Mouse (Mus musculus) myocyte (in vitro differentiated cells): ENCODE results near the gene Plscr1.

Source experiments
- E2F4 ChIP-seq: IDR thresholded peaks from one replicate; pipeline ENCODE4 v1.6.1; 2011; ENCODE audit warnings: mild to moderate bottlenecking, control low read depth, moderate library complexity; ENCODE audit not compliant: insufficient read depth
- MAX ChIP-seq: IDR thresholded peaks from one replicate; pipeline ENCODE4 v1.6.1; 2011; ENCODE audit warnings: low read depth, mild to moderate bottlenecking, control low read depth
- MYOD1 ChIP-seq, 3 experiments: IDR thresholded peaks; one replicate each; pipeline ENCODE4 v1.6.1; 2011; ENCODE audit warnings: control low read depth in 2 of 3, low read depth in 2 of 3, mild to moderate bottlenecking in 2 of 3, moderate library complexity in 1 of 3; ENCODE audit not compliant: insufficient read length in 2 of 3, control insufficient read depth in 1 of 3
- MYOG ChIP-seq, 3 experiments: IDR thresholded peaks; one replicate each; pipeline ENCODE4 v1.6.1; 2011; ENCODE audit warnings: control low read depth in 2 of 3, low read depth in 2 of 3, mild to moderate bottlenecking in 2 of 3; ENCODE audit not compliant: insufficient read length in 2 of 3, control insufficient read depth in 1 of 3, insufficient read depth in 1 of 3
- POLR2A ChIP-seq: IDR thresholded peaks from one replicate; pipeline ENCODE4 v1.6.1; 2011; ENCODE audit warnings: low read depth, mild to moderate bottlenecking, control low read depth, moderate library complexity; ENCODE audit not compliant: insufficient read length
- POLR2AphosphoS2 ChIP-seq: IDR thresholded peaks from one replicate; pipeline ENCODE4 v1.6.1; 2011; ENCODE audit warnings: low read depth, control low read depth; ENCODE audit not compliant: insufficient read length
- TCF3 ChIP-seq: IDR thresholded peaks from one replicate; pipeline ENCODE4 v1.6.1; 2011; ENCODE audit warnings: low read depth, control low read depth; ENCODE audit not compliant: insufficient read length
- USF1 ChIP-seq: IDR thresholded peaks from one replicate; pipeline ENCODE4 v1.6.1; 2011; ENCODE audit warnings: low read depth, mild to moderate bottlenecking, control low read depth, moderate library complexity

DNA sequence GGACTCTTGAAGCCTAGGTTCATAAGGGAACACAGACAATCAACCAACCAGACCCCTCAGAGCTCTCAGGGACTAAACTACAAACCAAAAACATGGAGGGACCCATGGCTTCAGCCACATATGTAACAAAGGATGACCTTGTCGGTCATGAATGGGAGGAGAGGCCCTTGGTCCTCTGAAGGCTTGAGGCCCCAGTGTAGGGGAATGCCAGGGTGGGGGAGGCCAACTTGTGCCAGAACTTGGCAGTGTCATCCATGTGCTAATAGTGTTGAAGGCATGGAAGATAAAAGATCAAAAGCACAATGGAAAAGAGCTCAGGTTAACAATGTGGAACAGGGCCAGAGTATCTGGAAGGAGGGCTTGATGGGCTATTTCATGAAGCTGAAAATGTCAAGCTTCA, 48.7 kb downstream of the Plscr1 start:
- TF ChIP-seq POLR2A (no peak), USF1 (no peak), MYOD1 (IDR thresholded peaks at IDR 0.05; ENCODE audit: control insufficient read depth in 1 of 3, insufficient read length in 2 of 3, low read depth in 2 of 3) (no peak), MYOG (IDR thresholded peaks at IDR 0.05; ENCODE audit: control insufficient read depth in 1 of 3, insufficient read depth in 1 of 3, insufficient read length in 2 of 3, low read depth in 2 of 3) (no peak), MAX (no peak), E2F4 (no peak), POLR2AphosphoS2 (no peak), TCF3 (no peak)
